Mouse (Mus musculus) limb, embryonic 10.5 days (tissue): ENCODE results near the gene Slc6a6. TPM values are rescaled to one million over a fixed set of nuclear protein-coding genes. Genes with fewer than 3 reads are reported as not detected.

ENCODE experiments used
- DNase-seq: peaks from one replicate; pipeline ENCODE4 v3.0.0-alpha.2; 2017; ENCODE audit warnings: low spot score
- H3K27ac ChIP-seq: fragments of 300-500 bp; sonication (generic); 2 replicates; pipeline ENCODE4 v1.5.1; 2016; ENCODE audit warnings: mild to moderate bottlenecking
- H3K27me3 ChIP-seq: fragments of 300-500 bp; sonication (generic); 2 replicates; pipeline ENCODE4 v1.6.1; 2016; ENCODE audit warnings: low read depth, mild to moderate bottlenecking; ENCODE audit not compliant: poor library complexity, severe bottlenecking
- H3K36me3 ChIP-seq: fragments of 300-500 bp; sonication (generic); 2 replicates; pipeline ENCODE4 v1.6.1; 2016; ENCODE audit warnings: mild to moderate bottlenecking, moderate library complexity
- H3K4me1 ChIP-seq: fragments of 300-500 bp; sonication (generic); 2 replicates; pipeline ENCODE4 v1.6.1; 2016
- H3K4me3 ChIP-seq: fragments of 300-500 bp; sonication (generic); 2 replicates; pipeline ENCODE4 v1.5.1; 2016; ENCODE audit warnings: mild to moderate bottlenecking, moderate library complexity
- H3K9me3 ChIP-seq: fragments of 300-500 bp; sonication (generic); replicated peaks from 2 replicates; pipeline ENCODE4 v1.6.1; 2016; ENCODE audit warnings: mild to moderate bottlenecking
- WGBS: fragments of 180-500 bp; shearing (Covaris S2); methylation state at CpG from one replicate; pipeline ENCODE4 v1.1.7; 2016; 5-methylcytosine and 5-hydroxymethylcytosine counted together
- polyA plus RNA-seq: library from polyadenylated mRNA; unstranded; fragments of >200 nt; fragmentation: Nextera tagmentation; extraction: Ambion mirVana; gene quantifications from 2 replicates; pipeline ENCODE4 v1.2.1, GENCODE M21; 2016

The Slc6a6 gene
- polyA plus RNA-seq = 45.0 and 49.7 TPM in 2 replicates

DNA sequence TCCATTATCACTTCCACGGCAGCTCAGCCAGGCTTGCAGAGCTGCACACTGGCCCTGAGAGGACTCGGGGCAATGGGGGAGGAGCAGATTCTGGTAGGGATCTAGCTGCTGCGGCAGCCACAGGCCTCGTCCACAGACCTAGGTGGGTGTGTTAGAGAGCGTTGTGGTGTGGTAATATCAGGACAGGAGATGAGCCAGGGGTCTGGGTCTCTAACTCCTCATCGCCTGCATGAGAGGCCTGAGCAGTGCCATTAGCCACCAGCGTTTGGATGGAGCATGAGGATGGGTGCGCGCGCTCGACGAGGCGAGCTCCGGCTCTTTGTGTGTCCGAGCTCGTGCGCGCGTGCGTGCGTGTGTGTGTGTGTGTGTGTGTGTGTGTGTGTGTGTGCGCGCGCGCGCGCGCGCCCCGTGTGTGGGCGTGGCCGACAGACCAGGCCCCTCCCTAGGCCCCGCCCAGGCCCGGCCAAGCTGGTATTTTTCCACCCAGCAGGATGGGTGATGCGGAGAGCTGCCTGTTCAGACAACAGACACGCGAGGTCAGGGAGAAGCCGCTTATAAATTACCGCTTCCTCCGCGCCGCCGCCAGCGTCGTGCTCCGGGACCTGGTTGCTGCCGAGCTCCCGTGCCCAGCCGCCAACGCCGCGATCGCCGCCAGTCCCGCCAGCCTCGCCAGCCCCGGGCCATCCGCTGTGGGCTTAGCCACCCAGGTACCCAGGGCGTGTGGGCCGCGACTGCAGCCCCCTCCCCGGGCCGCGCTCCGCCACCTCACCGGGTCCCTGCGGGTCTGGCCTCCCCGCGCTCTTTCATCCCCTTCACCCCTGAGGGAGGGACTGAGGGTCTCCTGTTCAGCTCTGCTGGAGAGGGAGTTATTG is at the start of gene Slc6a6:
Gene Slc6a6, plus strand, starts transcription at position 452 of the 872 bp plus-strand sequence.
- DNase-seq = peak; percentile 98
- H3K9me3 ChIP-seq = no peaks in the 10 kb centered on the region
- no peaks in the 10 kb centered on the region for H3K36me3 ChIP-seq
- H3K27me3 ChIP-seq = no peaks in the 10 kb centered on the region
- H3K4me1 ChIP-seq = peaks cover 55% of the 10 kb centered on the region
- H3K4me3 ChIP-seq = peak within 1 kb of the TSS; percentile 82
- H3K27ac ChIP-seq = peak within 1 kb of the TSS; percentile 94
- under 1% methylated on average over 66 of the region's 69 CpGs for WGBS

DNA sequence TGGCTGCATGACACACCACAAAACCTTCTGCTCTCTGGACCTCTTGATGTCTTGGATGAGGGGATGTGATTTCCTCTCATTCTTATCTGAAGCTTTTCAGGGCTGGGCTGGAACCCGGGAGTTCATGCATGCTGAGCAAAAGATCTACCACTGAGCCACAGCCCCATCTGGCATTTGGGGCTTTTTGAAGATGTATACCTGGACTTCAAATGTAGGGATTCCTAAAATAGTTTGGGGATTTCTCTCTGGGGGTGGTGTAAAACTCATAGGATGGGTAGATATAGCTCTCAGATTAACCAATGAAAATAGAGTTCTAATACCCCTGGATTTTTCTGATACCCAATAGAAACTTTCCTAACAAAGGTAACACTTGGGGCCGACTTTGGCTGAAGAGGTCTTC is 49.4 kb upstream of the Slc6a6 start:
- Histone ChIP-seq H3K9me3 (no peaks in the 10 kb centered on the region), H3K4me3 (no peak overlapping the region), H3K4me1 (peaks cover 10% of the 10 kb centered on the region), H3K36me3 (no peaks in the 10 kb centered on the region), H3K27me3 (no peaks in the 10 kb centered on the region), H3K27ac (no peak overlapping the region)
- no peak for DNase-seq
- WGBS = 81% methylated on average over 2 of the region's 2 CpGs

DNA sequence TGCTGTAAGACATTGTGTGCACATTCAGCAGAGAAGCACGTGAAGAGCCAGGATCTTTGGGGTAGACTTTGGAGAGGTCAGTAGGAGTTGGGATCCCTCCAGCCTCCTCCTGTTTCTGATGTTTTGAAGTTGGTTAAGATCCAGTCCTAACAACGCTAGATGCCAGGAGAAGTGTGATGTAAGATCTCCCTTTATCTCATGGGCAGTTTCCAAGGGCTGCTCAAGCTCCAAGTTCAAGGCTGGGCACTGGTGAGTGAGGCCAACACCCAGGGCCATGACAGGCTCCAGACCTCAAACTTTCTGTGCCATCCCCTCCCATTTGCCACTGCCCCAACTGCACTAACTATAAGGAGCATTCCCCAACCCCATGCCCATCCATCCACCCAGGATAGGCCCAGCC is 49.0 kb upstream of the Slc6a6 start:
- no peak for DNase-seq
- Histone ChIP-seq H3K27me3 (no peaks in the 10 kb centered on the region), H3K9me3 (no peaks in the 10 kb centered on the region), H3K4me3 (no peak overlapping the region), H3K4me1 (peaks cover 10% of the 10 kb centered on the region), H3K27ac (no peak overlapping the region), H3K36me3 (no peaks in the 10 kb centered on the region)
- 83% methylated on average over 2 of the region's 2 CpGs for WGBS

- 33% methylated on average over 9 of the region's 9 CpGs for WGBS
- Histone ChIP-seq H3K4me3 (no peak overlapping the region), H3K27ac (peak overlapping the region; percentile 71), H3K27me3 (no peaks in the 10 kb centered on the region), H3K4me1 (peaks cover 10% of the 10 kb centered on the region), H3K36me3 (no peaks in the 10 kb centered on the region), H3K9me3 (no peaks in the 10 kb centered on the region)
- no peak for DNase-seq
These were observed 45.5 kb upstream of the Slc6a6 start for GRCm38 (mm10) chr6:91638204-91638995.

DNA sequence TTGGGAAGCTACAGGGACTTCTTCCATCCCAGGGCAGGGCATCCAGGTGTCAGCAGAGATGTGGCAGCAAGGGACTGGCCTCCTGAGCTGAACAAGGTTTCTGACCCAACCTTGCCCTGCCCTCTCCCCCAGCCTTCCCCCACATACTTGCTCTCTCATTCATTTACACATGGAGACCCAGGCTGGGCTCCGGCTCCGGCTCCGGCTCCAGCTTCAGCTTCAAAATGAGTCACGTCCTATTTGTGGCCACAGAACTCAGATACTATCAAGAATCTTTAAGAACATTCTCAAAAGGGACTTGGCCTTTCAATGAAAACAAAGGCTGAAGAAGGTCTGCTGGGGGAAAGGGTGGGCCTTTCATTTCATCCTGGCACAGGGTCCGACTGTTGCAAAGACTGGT is 40.8 kb upstream of the Slc6a6 start:
- peaks cover 3% of the 10 kb centered on the region; the same call in 1 of the 2 replicates for H3K27me3 ChIP-seq
- H3K27ac ChIP-seq = no peak overlapping the region
- H3K4me3 ChIP-seq = no peak overlapping the region
- DNase-seq = no peak
- H3K9me3 ChIP-seq = no peaks in the 10 kb centered on the region
- H3K4me1 ChIP-seq = peaks cover 28% of the 10 kb centered on the region
- no peaks in the 10 kb centered on the region for H3K36me3 ChIP-seq
- WGBS = 91% methylated on average over 5 of the region's 5 CpGs

DNA sequence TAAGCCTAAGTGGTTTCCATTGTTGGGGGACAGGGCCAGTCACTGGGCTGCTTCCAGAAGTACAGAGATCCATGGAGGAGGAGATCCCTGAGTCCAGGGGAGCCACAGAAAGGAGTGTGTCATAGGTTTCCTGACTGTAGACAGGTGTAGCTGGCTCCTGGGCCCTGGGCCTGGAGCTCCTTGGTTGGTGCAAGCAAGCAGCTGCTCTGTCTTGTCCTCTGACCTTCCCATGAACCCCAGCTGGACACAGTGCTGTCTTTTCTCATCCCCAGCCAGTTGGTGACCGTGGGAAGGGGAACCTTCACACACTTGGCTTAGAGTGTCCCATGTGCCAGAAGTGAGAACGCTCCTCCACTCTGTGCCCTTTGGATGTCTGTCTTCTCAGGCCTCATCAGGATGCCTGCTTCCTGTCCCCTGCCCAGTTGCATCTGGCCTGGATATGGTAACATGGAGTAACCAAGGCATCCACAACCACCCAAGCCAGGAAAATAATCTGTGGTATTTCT is 40.4 kb upstream of the Slc6a6 start:
- Histone ChIP-seq H3K4me1 (peaks cover 23% of the 10 kb centered on the region), H3K4me3 (no peak overlapping the region), H3K36me3 (no peaks in the 10 kb centered on the region), H3K9me3 (no peaks in the 10 kb centered on the region), H3K27me3 (peaks cover 3% of the 10 kb centered on the region; the same call in 1 of the 2 replicates), H3K27ac (no peak overlapping the region)
- no peak for DNase-seq
- 93% methylated on average over 2 of the region's 2 CpGs for WGBS

DNA sequence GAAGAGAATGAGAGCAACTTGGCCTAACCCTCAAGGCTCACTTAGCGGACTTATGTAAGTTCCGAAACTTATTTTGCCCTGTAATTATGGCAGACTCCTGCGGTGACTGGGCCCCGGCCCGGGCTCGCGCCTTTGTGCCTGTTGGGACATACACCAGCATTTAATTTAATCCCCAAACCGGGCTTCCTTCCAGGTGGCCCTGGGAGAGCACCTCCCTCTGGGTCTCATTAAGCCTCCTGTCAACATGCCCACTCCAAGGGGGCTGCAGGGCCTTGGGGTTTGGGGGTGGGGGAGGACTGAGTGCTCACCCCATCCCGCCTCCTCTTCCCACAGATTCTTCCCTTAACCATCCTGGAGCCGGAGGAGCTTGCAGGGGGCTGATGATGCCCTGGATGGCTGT is 37.8 kb upstream of the Slc6a6 start:
- Histone ChIP-seq H3K4me1 (peaks cover 24% of the 10 kb centered on the region), H3K4me3 (no peak overlapping the region), H3K9me3 (no peaks in the 10 kb centered on the region), H3K36me3 (no peaks in the 10 kb centered on the region), H3K27ac (peak overlapping the region; percentile 57; the same call in 1 of the 2 replicates), H3K27me3 (peaks cover 3% of the 10 kb centered on the region; the same call in 1 of the 2 replicates)
- DNase-seq = no peak
- WGBS = 68% methylated on average over 10 of the region's 10 CpGs

- H3K27ac ChIP-seq = peak overlapping the region; percentile 17; the same call in 1 of the 2 replicates
- H3K4me3 ChIP-seq = no peak overlapping the region
- 71% methylated on average over 4 of the region's 4 CpGs for WGBS
- no peaks in the 10 kb centered on the region for H3K36me3 ChIP-seq
- DNase-seq = no peak
- peaks cover 3% of the 10 kb centered on the region; the same call in 1 of the 2 replicates for H3K27me3 ChIP-seq
- peaks cover 24% of the 10 kb centered on the region for H3K4me1 ChIP-seq
- no peaks in the 10 kb centered on the region for H3K9me3 ChIP-seq
These were observed 37.0 kb upstream of the Slc6a6 start for GRCm38 (mm10) chr6:91646822-91647221.

DNA sequence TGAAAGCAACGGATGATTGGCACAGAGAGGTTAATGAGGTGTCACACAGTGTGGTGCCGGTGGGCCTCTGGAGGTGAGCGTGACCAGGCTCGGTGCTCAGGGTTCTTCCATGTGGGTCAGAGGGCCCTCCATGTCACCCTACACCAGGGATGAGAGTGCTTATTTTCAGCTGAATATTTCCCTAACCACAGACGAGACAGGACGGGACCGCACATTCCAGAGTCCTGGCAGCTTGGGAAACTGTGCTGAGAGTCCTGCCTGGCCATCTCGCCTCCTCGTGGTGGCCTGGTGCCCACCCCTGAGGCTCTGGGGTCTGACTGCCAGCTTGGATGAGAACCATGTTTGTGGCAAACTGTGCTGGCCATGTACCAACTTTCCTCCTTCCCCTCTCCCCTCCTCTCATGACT is 36.5 kb upstream of the Slc6a6 start:
- WGBS = 64% methylated on average over 9 of the region's 9 CpGs

DNA sequence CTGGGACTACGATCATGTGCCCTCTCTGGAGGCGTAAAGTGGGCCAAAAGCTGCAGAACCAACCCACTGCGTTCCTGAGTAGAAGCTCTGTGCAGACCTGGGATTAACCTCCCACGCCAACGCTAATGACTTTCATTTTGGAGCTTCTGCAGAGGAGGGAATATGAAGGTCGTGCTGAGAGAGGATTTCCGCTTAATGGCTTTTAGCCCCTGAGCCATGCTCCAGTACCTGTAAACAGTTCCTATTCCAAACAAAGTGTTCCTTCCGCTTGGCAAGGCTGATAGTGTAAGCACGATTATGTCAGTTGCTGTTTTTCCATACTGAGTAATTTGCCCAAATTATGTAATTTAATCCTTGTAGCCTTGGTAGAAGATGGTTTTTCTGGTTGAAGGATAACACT is 33.6 kb upstream of the Slc6a6 start:
- H3K27ac ChIP-seq = no peak overlapping the region
- peaks cover 24% of the 10 kb centered on the region for H3K4me1 ChIP-seq
- no peaks in the 10 kb centered on the region for H3K36me3 ChIP-seq
- 83% methylated on average over 9 of the region's 9 CpGs for WGBS
- H3K9me3 ChIP-seq = no peaks in the 10 kb centered on the region
- DNase-seq = no peak
- H3K27me3 ChIP-seq = peaks cover 3% of the 10 kb centered on the region; the same call in 1 of the 2 replicates
- no peak overlapping the region for H3K4me3 ChIP-seq

More for the DNA sequence above, 36.5 kb upstream of the Slc6a6 start:
- no peak overlapping the region for H3K4me3 ChIP-seq
- H3K9me3 ChIP-seq = no peaks in the 10 kb centered on the region
- no peaks in the 10 kb centered on the region for H3K36me3 ChIP-seq
- H3K4me1 ChIP-seq = peaks cover 24% of the 10 kb centered on the region
- H3K27me3 ChIP-seq = peaks cover 3% of the 10 kb centered on the region; the same call in 1 of the 2 replicates
- H3K27ac ChIP-seq = peak overlapping the region; percentile 17; the same call in 1 of the 2 replicates
- no peak for DNase-seq

GRCm38 (mm10) chr6:91652296-91652695 is 31.6 kb upstream of the Slc6a6 start:
- no peak overlapping the region for H3K4me3 ChIP-seq
- peaks cover 3% of the 10 kb centered on the region; the same call in 1 of the 2 replicates for H3K27me3 ChIP-seq
- peaks cover 11% of the 10 kb centered on the region for H3K4me1 ChIP-seq
- H3K9me3 ChIP-seq = no peaks in the 10 kb centered on the region
- no peaks in the 10 kb centered on the region for H3K36me3 ChIP-seq
- WGBS = 81% methylated on average over 3 of the region's 3 CpGs
- no peak for DNase-seq
- no peak overlapping the region for H3K27ac ChIP-seq

DNA sequence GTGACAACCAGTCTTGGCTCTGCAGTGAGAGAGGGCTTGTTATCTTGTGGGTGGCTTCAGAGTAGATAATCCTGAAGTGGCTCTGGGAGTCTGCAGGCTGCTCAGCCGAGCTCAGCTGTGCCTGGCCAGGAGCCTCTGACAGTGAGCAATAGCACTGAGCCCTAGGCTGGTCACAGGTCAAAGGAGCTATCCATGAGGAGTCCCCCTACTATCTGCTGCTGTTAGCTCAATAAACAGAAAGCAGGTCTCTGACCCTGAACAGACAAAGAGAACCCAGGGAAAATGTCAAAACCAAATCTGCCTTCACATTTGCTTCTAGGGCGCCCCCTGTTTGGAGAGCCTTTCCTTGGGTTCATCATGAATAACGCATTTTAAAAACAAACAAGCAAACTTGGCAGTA is 28.6 kb upstream of the Slc6a6 start:
- Histone ChIP-seq H3K36me3 (no peaks in the 10 kb centered on the region), H3K4me3 (no peak overlapping the region), H3K27me3 (no peaks in the 10 kb centered on the region), H3K9me3 (no peaks in the 10 kb centered on the region), H3K4me1 (peaks cover 17% of the 10 kb centered on the region), H3K27ac (no peak overlapping the region)
- 34% methylated on average over 3 of the region's 3 CpGs for WGBS
- DNase-seq = no peak
